Mouse (Mus musculus) forebrain, embryonic 12.5 days (tissue): Measurements from ENCODE around the gene Arnt. TPM values are rescaled to one million over a fixed set of nuclear protein-coding genes. Genes with fewer than 3 reads are reported as not detected.

Source experiments
- ATAC-seq: fragments of 200-750 bp; cut with Nextera tagmentation; 2 replicates; pipeline ENCODE4 v1.8.0; 2017; ENCODE audit warnings: moderate TSS enrichment; ENCODE audit not compliant: low FRiP score
- H3K27ac ChIP-seq: fragments of 300-500 bp; sonication (generic); 2 replicates; pipeline ENCODE4 v1.5.1; 2016; ENCODE audit warnings: mild to moderate bottlenecking
- H3K27me3 ChIP-seq: fragments of 300-500 bp; sonication (generic); 2 replicates; pipeline ENCODE4 v1.6.1; 2016; ENCODE audit warnings: mild to moderate bottlenecking
- H3K36me3 ChIP-seq: fragments of 300-500 bp; sonication (generic); replicated peaks from 2 replicates; pipeline ENCODE4 v1.6.1; 2016; ENCODE audit warnings: mild to moderate bottlenecking
- H3K4me1 ChIP-seq: fragments of 300-500 bp; sonication (generic); 2 replicates; pipeline ENCODE4 v1.6.1; 2016
- H3K4me2 ChIP-seq: fragments of 300-500 bp; sonication (generic); 2 replicates; pipeline ENCODE4 v1.6.1; 2016; ENCODE audit warnings: mild to moderate bottlenecking, moderate library complexity
- H3K4me3 ChIP-seq: fragments of 300-500 bp; sonication (generic); replicated peaks from 2 replicates; pipeline ENCODE4 v1.5.1; 2016; ENCODE audit warnings: mild to moderate bottlenecking
- H3K9ac ChIP-seq: fragments of 300-500 bp; sonication (generic); 2 replicates; pipeline ENCODE4 v1.6.1; 2016; ENCODE audit warnings: mild to moderate bottlenecking
- H3K9me3 ChIP-seq: fragments of 300-500 bp; sonication (generic); 2 replicates; pipeline ENCODE4 v1.6.1; 2016
- WGBS: fragments of 180-500 bp; shearing (Covaris S2); methylation state at CpG from one replicate; pipeline ENCODE4 v1.1.7; 2016; 5-methylcytosine and 5-hydroxymethylcytosine counted together
- polyA plus RNA-seq: library from polyadenylated mRNA; unstranded; fragments of >200 nt; fragmentation: Nextera tagmentation; extraction: Ambion mirVana; gene quantifications from 2 replicates; pipeline ENCODE4 v1.2.1, GENCODE M21; 2016

Gene Arnt
- polyA plus RNA-seq, 1 experiment from 2014 or later = 32.6 TPM

GRCm38 (mm10) chr3:95518891-95519290 is 84.7 kb downstream of the Arnt start:
- Histone ChIP-seq H3K9ac (no peak overlapping the region), H3K4me2 (no peak overlapping the region), H3K27me3 (no peaks in the 10 kb centered on the region), H3K4me1 (peaks cover 4% of the 10 kb centered on the region), H3K27ac (no peak overlapping the region), H3K4me3 (no peak overlapping the region), H3K36me3 (no peaks in the 10 kb centered on the region), H3K9me3 (no peaks in the 10 kb centered on the region)
- 81% methylated on average over 7 of the region's 7 CpGs for WGBS
- no peak for ATAC-seq

GRCm38 (mm10) chr3:95519315-95519714 is 85.1 kb downstream of the Arnt start:
- Histone ChIP-seq H3K4me2 (no peak overlapping the region), H3K9ac (no peak overlapping the region), H3K36me3 (no peaks in the 10 kb centered on the region), H3K4me1 (peaks cover 4% of the 10 kb centered on the region), H3K27ac (no peak overlapping the region), H3K9me3 (no peaks in the 10 kb centered on the region), H3K27me3 (no peaks in the 10 kb centered on the region), H3K4me3 (no peak overlapping the region)
- 77% methylated on average over 2 of the region's 2 CpGs for WGBS
- no peak for ATAC-seq

- no peak for ATAC-seq
- no peak overlapping the region for H3K27ac ChIP-seq
Observed at GRCm38 (mm10) chr3:95520100-95520499, 85.9 kb downstream of the Arnt start.

GRCm38 (mm10) chr3:95521168-95521567 is 87.0 kb downstream of the Arnt start:
- Histone ChIP-seq H3K4me2 (no peak overlapping the region), H3K9ac (no peak overlapping the region), H3K36me3 (no peaks in the 10 kb centered on the region), H3K4me1 (peaks cover 4% of the 10 kb centered on the region), H3K27me3 (no peaks in the 10 kb centered on the region), H3K27ac (no peak overlapping the region), H3K4me3 (no peak overlapping the region), H3K9me3 (no peaks in the 10 kb centered on the region)
- 90% methylated on average over 10 of the region's 10 CpGs for WGBS
- no peak for ATAC-seq

More at GRCm38 (mm10) chr3:95520100-95520499, 85.9 kb downstream of the Arnt start:
- Histone ChIP-seq H3K4me1 (peaks cover 4% of the 10 kb centered on the region), H3K36me3 (no peaks in the 10 kb centered on the region), H3K4me3 (no peak overlapping the region), H3K4me2 (no peak overlapping the region), H3K9ac (no peak overlapping the region), H3K9me3 (no peaks in the 10 kb centered on the region), H3K27me3 (no peaks in the 10 kb centered on the region)
- WGBS = 85% methylated on average over 3 of the region's 3 CpGs

GRCm38 (mm10) chr3:95523662-95524061 is 89.5 kb downstream of the Arnt start:
- H3K4me3 ChIP-seq = no peak overlapping the region
- ATAC-seq = no peak
- H3K9me3 ChIP-seq = no peaks in the 10 kb centered on the region
- H3K4me1 ChIP-seq = no peaks in the 10 kb centered on the region
- H3K4me2 ChIP-seq = no peak overlapping the region
- no peak overlapping the region for H3K9ac ChIP-seq
- no peaks in the 10 kb centered on the region for H3K36me3 ChIP-seq
- no peaks in the 10 kb centered on the region for H3K27me3 ChIP-seq
- WGBS = 87% methylated on average over 3 of the region's 3 CpGs
- no peak overlapping the region for H3K27ac ChIP-seq

GRCm38 (mm10) chr3:95524673-95525072 is 90.5 kb downstream of the Arnt start:
- Histone ChIP-seq H3K9ac (no peak overlapping the region), H3K9me3 (no peaks in the 10 kb centered on the region), H3K27ac (no peak overlapping the region), H3K4me2 (no peak overlapping the region), H3K4me3 (no peak overlapping the region), H3K27me3 (no peaks in the 10 kb centered on the region), H3K36me3 (no peaks in the 10 kb centered on the region), H3K4me1 (no peaks in the 10 kb centered on the region)
- WGBS = 68% methylated on average over 2 of the region's 2 CpGs
- no peak for ATAC-seq

- Histone ChIP-seq H3K36me3 (no peaks in the 10 kb centered on the region), H3K9me3 (no peaks in the 10 kb centered on the region), H3K27me3 (no peaks in the 10 kb centered on the region), H3K27ac (no peak overlapping the region), H3K9ac (no peak overlapping the region), H3K4me1 (no peaks in the 10 kb centered on the region), H3K4me2 (no peak overlapping the region), H3K4me3 (no peak overlapping the region)
- ATAC-seq = no peak
Observed at GRCm38 (mm10) chr3:95526111-95526510, 91.9 kb downstream of the Arnt start.

- H3K9me3 ChIP-seq = no peaks in the 10 kb centered on the region
- ATAC-seq = no peak
- H3K4me1 ChIP-seq = no peaks in the 10 kb centered on the region
- H3K9ac ChIP-seq = no peak within 1 kb of the TSS
- no peak within 1 kb of the TSS for H3K4me3 ChIP-seq
- 88% methylated on average over 8 of the region's 8 CpGs for WGBS
- no peak within 1 kb of the TSS for H3K4me2 ChIP-seq
- no peaks in the 10 kb centered on the region for H3K27me3 ChIP-seq
- no peaks in the 10 kb centered on the region for H3K36me3 ChIP-seq
- H3K27ac ChIP-seq = no peak within 1 kb of the TSS
Observed at GRCm38 (mm10) chr3:95526622-95527211, 92.5 kb downstream of the Arnt start, which contains the start of gene Ctss. Gene Ctss (plus strand): TSS chr3:95526786.

GRCm38 (mm10) chr3:95529814-95530213 is 95.6 kb downstream of the Arnt start:
- ATAC-seq = no peak
- no peak overlapping the region for H3K4me3 ChIP-seq
- H3K4me1 ChIP-seq = no peaks in the 10 kb centered on the region
- 93% methylated on average over 6 of the region's 6 CpGs for WGBS
- H3K36me3 ChIP-seq = no peaks in the 10 kb centered on the region
- H3K4me2 ChIP-seq = no peak overlapping the region
- no peak overlapping the region for H3K27ac ChIP-seq
- H3K9ac ChIP-seq = no peak overlapping the region
- no peaks in the 10 kb centered on the region for H3K27me3 ChIP-seq
- no peaks in the 10 kb centered on the region for H3K9me3 ChIP-seq

- H3K4me1 ChIP-seq = no peaks in the 10 kb centered on the region
- no peak overlapping the region for H3K4me2 ChIP-seq
- no peaks in the 10 kb centered on the region for H3K27me3 ChIP-seq
- no peak for ATAC-seq
- no peak overlapping the region for H3K9ac ChIP-seq
- no peak overlapping the region for H3K27ac ChIP-seq
- no peaks in the 10 kb centered on the region for H3K36me3 ChIP-seq
- no peaks in the 10 kb centered on the region for H3K9me3 ChIP-seq
- no peak overlapping the region for H3K4me3 ChIP-seq
- WGBS = 100% methylated on average over 1 of the region's 1 CpGs
Observed at GRCm38 (mm10) chr3:95531025-95531424, 96.8 kb downstream of the Arnt start.

GRCm38 (mm10) chr3:95533364-95533763 is 99.2 kb downstream of the Arnt start:
- H3K36me3 ChIP-seq = no peaks in the 10 kb centered on the region
- H3K27ac ChIP-seq = no peak overlapping the region
- no peaks in the 10 kb centered on the region for H3K4me1 ChIP-seq
- no peak overlapping the region for H3K4me2 ChIP-seq
- no peak for ATAC-seq
- WGBS = 90% methylated on average over 5 of the region's 5 CpGs
- H3K9me3 ChIP-seq = no peaks in the 10 kb centered on the region
- H3K27me3 ChIP-seq = no peaks in the 10 kb centered on the region
- no peak overlapping the region for H3K9ac ChIP-seq
- H3K4me3 ChIP-seq = no peak overlapping the region

- no peak overlapping the region for H3K27ac ChIP-seq
- H3K4me1 ChIP-seq = no peaks in the 10 kb centered on the region
- H3K4me3 ChIP-seq = no peak overlapping the region
- no peaks in the 10 kb centered on the region for H3K36me3 ChIP-seq
- no peaks in the 10 kb centered on the region for H3K27me3 ChIP-seq
- ATAC-seq = no peak
- 85% methylated on average over 1 of the region's 1 CpGs for WGBS
- H3K9ac ChIP-seq = no peak overlapping the region
- no peaks in the 10 kb centered on the region for H3K9me3 ChIP-seq
- no peak overlapping the region for H3K4me2 ChIP-seq
Observed at GRCm38 (mm10) chr3:95534927-95535326, 100.7 kb downstream of the Arnt start.

- Histone ChIP-seq H3K9me3 (no peaks in the 10 kb centered on the region), H3K4me3 (no peak overlapping the region), H3K9ac (no peak overlapping the region), H3K27me3 (no peaks in the 10 kb centered on the region), H3K36me3 (no peaks in the 10 kb centered on the region), H3K4me1 (no peaks in the 10 kb centered on the region), H3K4me2 (no peak overlapping the region), H3K27ac (no peak overlapping the region)
- 90% methylated on average over 10 of the region's 10 CpGs for WGBS
- no peak for ATAC-seq
Observed at GRCm38 (mm10) chr3:95538936-95539335, 104.7 kb downstream of the Arnt start.
